Mouse (Mus musculus) neural tube, embryonic 10.5 days (tissue): ENCODE data around the gene Nebl.
A peak's percentile ranks its signal among the peaks of the same experiment; 100 is the strongest.

Experiments
- DNase-seq: peaks from one replicate; pipeline ENCODE4 v3.0.0-alpha.2; 2017; ENCODE audit warnings: low spot score; ENCODE audit errors: extremely low spot score

Gene Nebl

DNA sequence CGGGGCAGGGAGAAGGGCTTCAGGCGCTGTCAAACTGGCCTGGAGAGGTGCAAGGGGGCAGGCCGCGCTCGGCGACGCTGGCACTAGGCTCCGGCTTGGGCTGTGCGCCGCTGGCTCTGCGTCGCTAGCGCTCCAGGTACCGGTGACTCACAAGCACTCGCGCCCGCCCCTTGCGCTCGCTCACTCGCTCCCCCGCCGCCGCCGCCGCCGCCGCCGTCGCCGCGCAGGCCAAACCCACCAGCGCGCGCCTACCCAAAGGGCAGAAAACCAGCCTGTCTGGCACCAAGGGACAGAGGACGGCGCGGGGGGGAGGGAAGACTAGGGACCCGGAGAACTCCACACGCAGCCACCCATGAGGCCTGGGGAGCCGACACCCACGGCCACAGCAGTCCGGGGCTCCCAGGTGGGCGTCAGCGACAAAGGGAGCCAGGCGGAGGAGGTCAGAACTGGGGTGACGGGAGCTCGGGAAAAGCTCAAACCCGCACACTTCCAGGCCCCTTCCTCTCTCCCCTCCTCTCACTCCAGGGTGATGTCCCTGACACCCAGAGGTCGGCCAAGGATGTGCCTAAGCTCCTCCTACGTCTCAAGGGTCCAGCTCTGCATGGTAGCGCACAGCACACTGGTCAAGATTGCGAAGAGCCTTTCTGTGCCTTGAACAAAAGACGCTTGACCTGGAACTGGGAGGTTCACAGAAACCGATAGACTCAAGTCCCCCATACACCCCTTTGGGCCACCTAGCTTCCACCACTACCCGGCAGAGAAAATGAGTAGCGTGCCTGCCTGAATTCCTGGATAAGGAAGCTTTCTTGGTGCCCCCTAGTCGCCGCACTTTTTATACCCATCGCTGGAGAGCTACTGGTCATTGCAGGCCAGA, at the start of gene Nebl:
Gene Nebl, minus strand, starts transcription at position 508 of the 874 bp plus-strand sequence.
- DNase-seq, result peak; percentile 70

- no peak for DNase-seq
Observed at GRCm38 (mm10) chr2:17770246-17770825, 39.1 kb upstream of the Nebl start.

DNA sequence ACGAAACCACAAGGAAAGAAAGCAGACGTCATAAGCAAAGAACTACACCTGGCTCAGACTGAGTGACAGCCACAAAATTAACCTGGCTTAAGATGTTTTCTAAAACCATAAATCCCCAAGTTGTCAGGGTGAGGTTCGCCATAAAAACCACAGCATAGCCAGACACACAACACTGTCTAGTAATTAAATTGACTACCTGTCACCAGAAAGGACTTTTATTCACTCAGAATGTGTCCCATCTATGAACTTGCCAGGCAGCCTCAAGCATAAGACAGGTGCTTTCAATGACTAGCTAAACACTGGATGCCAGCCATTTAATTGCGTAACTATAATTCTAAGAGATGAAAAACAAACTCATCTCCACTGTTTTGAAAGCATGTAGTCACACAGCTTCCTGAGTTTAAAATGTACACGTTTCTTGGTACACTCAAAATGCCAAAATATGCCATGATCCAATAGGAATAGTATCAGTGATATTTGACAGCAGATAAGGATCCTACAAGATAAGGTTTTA, 38.0 kb upstream of the Nebl start:
- DNase-seq, result no peak

- no peak for DNase-seq
Observed at GRCm38 (mm10) chr2:17756271-17756670, 25.0 kb upstream of the Nebl start.

- no peak for DNase-seq
Observed at GRCm38 (mm10) chr2:17742051-17742763, 10.9 kb upstream of the Nebl start.

GRCm38 (mm10) chr2:17741555-17741954, 10.3 kb upstream of the Nebl start:
- DNase-seq, result peak; percentile 58

DNA sequence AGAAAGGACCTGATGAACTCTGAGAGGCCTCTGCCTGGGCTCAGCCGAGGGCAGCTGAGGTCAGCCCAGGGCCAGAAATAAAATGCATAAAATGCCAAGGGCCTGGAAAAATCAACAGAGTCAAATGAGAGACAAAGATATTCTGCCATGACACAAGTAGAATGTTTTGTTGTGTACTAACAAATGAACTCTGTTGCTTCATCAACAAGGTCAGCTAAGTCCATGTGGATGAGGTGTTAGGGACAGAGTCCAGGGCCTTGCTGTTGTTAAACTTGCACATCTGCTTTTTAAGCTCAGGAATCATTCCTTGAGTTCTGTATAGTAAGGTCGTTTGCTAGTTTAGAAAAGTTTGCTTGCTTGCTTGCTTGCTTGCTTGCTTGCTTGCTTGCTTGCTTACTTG, 9.2 kb upstream of the Nebl start:
- DNase-seq, result no peak

DNA sequence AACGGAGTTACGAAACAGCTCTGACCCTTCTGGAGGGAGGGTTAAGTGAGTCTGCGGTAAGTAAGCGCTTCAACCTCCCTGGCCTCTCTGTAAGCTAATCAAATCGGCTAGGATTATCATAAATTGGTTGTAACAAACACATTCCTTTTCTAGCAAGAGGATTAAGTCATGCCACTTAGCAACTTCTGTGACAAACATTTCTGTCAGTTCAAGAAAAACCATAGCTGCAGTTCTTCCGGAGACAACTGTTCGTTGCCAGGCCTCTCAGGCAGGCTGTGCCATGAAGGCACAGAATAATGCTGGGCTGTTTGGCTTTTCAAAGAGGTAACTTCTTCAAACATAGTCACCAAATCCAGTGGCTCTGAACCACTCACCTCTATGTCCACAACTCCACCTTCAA, 946 bp upstream of the Nebl start:
- DNase-seq, result no peak

GRCm38 (mm10) chr2:17731831-17732200, 552 bp upstream of the Nebl start:
- DNase-seq, result no peak

DNA sequence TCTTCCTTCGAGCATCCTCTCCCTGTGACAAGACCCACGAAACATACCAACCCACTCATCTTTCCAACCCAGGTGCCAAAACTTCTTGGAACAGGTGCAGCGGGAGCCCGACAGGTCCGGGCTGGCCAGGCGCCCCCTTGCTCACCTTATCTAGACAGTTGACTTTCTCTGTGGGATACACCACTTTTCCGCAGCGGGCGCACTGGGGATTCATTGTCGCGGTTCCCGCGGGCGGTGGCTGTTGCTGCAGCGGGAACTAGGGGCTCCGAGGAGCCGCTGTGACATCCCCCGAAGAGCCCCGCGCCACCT, 662 bp downstream of the Nebl start:
- DNase-seq, result no peak

- DNase-seq, result peak; percentile 38
Observed at GRCm38 (mm10) chr2:17729770-17730647, 1.3 kb downstream of the Nebl start.

DNA sequence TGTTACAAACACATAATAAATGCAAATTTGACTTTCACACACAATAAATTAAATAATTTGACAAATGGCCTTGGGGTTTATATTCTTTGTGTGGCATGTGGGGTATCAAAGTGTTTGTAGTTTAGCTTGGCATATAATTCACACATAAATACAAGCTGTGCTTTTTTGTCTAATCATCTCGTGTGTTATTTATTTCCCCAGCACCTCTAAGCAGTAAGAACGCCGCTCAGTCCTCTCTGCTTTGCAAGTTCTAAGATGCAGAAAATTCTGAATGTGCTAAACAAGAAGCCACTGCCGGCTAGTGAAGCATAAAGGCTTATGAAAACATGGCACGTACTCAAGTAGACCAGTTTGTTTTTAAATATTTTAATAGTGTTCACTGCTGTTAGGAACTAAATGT, 6.9 kb downstream of the Nebl start:
- DNase-seq, result no peak

DNA sequence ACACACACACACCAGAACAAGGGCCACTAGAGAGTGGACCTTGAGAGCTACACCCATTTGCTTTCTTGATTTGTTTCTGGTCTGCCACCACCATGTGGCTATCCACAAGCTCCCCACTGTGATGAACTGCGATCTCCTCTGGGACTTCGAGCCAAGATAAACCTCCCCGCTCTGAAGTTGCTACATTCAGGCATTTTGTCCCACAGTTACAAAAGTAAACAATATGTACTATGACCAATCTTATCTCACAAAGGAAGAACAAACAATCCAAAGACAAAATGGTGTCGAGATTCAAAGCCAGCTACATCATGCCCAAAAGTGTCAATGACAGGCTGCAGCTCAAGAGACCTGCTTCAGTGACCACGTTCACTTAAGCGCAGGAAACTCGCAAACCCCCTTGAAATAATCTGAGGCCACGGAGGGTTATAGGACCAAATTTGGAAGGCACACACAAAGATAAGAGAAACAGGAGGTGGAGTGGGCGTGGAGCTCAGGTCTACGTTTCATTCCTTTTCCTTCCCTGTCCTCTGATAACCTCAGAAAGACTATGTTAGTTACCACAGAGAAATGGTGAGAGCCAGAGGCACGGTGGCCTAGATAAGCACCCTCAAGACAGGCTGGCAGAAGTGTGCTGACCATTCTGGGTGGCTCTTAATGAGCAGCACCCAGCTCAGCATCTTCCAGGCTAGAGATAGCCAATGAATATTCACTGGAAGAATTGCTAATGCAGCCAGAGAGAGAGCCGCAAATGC, 7.8 kb downstream of the Nebl start:
- no peak for DNase-seq

DNA sequence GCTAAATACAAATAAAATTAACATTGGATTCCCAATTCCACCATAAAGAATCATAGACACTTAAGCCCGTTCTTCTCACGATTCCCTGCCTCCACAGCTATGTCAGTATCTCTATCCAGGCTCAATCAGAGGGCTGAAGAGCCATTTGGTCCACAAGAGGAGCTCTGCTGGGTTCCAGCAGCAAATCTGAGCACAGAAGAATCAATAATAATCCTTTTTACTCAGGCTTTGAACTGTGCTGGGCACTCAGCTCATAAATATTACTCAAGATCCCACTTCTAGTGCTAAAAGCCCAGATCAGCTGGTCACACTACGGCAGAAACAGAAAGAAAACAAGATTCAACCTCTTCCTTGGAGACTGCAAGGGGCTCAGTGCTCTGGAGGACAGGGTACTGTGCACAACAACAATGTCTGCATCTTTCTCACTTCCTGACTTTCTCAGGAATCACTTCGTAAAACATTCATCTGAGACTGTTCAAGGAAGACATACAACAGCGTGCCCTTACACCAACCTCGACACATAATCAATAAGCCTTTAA, 10.0 kb downstream of the Nebl start:
- DNase-seq, result no peak

GRCm38 (mm10) chr2:17718281-17718680, 13.0 kb downstream of the Nebl start:
- DNase-seq, result no peak

- DNase-seq, result no peak
Observed at GRCm38 (mm10) chr2:17717200-17717599, 14.1 kb downstream of the Nebl start.

GRCm38 (mm10) chr2:17715149-17715767, 16.0 kb downstream of the Nebl start:
- DNase-seq, result no peak

DNA sequence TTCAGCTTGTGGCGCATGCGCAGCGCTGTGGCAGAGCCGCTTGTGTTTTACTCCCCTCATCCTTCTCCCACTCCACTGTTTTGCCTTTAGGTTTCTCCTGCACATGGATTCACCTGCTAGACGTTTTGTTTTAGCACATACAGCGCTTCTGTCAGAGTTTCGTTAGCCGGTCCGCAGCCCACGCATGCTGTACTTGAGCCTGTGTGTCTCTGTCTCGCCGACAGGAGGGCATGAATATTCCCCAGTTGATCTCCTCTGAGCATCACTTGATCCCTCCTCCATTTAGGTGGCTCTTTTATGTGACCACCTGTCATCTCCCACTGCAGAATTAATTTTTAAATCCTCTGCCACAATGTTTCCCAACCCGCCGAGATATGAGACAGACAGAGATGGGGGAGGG, 16.6 kb downstream of the Nebl start:
- no peak for DNase-seq

DNA sequence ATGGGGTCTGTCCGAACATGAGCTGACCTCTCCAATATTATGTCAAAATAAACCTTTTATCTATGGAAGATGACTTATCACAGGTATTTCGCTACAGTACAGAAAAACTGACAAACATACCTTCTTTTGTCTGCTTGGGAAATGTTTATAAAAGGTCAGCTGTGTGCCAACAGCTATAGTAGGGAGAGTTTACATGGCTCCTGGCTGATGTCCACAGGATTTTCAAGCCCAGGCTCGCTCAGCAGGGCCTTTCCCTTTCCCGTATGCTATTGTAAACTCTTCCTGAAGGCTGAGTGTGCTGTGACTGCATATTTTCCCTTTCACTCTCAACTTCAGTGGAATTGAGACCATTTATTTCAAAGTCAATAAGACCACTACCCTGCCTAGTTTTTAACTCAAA, 17.1 kb downstream of the Nebl start:
- DNase-seq, result no peak

GRCm38 (mm10) chr2:17711216-17711615, 20.0 kb downstream of the Nebl start:
- no peak for DNase-seq
